Mouse (Mus musculus) liver, embryonic 14.5 days (tissue): ENCODE results near the gene Gabarapl2. TPM values are rescaled to one million over a fixed set of nuclear protein-coding genes. Genes with fewer than 3 reads are reported as not detected.
A peak's percentile ranks its signal among the peaks of the same experiment; 100 is the strongest.

Experiments used
- ATAC-seq: fragments of 200-750 bp; cut with Nextera tagmentation; 2 replicates; pipeline ENCODE4 v1.8.0; 2017; ENCODE audit warnings: moderate number of reproducible peaks, mild to moderate bottlenecking, moderate library complexity; ENCODE audit not compliant: insufficient read depth
- DNase-seq, 3 experiments: peaks; one replicate each; pipeline ENCODE4 v3.0.0-alpha.2; 2012 to 2013; ENCODE audit warnings: low read depth in 3 of 3, low spot score in 3 of 3
- H3K27ac ChIP-seq: fragments of 300-500 bp; sonication (generic); 2 replicates; pipeline ENCODE4 v1.5.1; 2014; ENCODE audit warnings: moderate library complexity, mild to moderate bottlenecking, control low read depth, inconsistent platforms
- H3K27me3 ChIP-seq: fragments of 300-500 bp; sonication (generic); 2 replicates; pipeline ENCODE4 v1.6.1; 2014; ENCODE audit warnings: mild to moderate bottlenecking, low read length, moderate library complexity; ENCODE audit not compliant: control insufficient read depth, insufficient read depth
- H3K36me3 ChIP-seq: fragments of 300-500 bp; sonication (generic); replicated peaks from 2 replicates; pipeline ENCODE4 v1.6.1; 2014; ENCODE audit warnings: low read depth; ENCODE audit not compliant: control insufficient read depth, insufficient read depth
- H3K4me1 ChIP-seq, 2 experiments: fragments of 200-500 bp in 1 of 2; fragments of 300-500 bp in 1 of 2; sonication (generic) in 1 of 2; replicated peaks; 2 replicates each; pipeline ENCODE4 v1.6.1; 2012 to 2014; ENCODE audit warnings: antibody characterized with exemption in 1 of 2, inconsistent platforms in 1 of 2, low read length in 1 of 2; ENCODE audit not compliant: control insufficient read depth in 2 of 2, insufficient read depth in 2 of 2
- H3K4me2 ChIP-seq: fragments of 300-500 bp; sonication (generic); 2 replicates; pipeline ENCODE4 v1.6.1; 2014; ENCODE audit warnings: low read depth, mild to moderate bottlenecking, control low read depth, moderate library complexity
- H3K4me3 ChIP-seq, 2 experiments: fragments of 200-500 bp in 1 of 2; fragments of 300-500 bp in 1 of 2; sonication (generic) in 1 of 2; 2 replicates each; pipeline ENCODE4 v1.5.1; 2012 to 2014; ENCODE audit warnings: low read depth in 2 of 2, low read length in 2 of 2, mild to moderate bottlenecking in 2 of 2, control low read depth in 1 of 2, inconsistent platforms in 1 of 2, moderate library complexity in 1 of 2; ENCODE audit not compliant: insufficient read depth in 1 of 2
- H3K9ac ChIP-seq: fragments of 300-500 bp; sonication (generic); replicated peaks from 2 replicates; pipeline ENCODE4 v1.6.1; 2014; ENCODE audit warnings: mild to moderate bottlenecking, control low read depth, moderate library complexity
- H3K9me3 ChIP-seq: fragments of 300-500 bp; sonication (generic); 2 replicates; pipeline ENCODE4 v1.6.1; 2016; ENCODE audit warnings: low read length, mixed read lengths; ENCODE audit not compliant: control insufficient read depth
- CTCF ChIP-seq: IDR thresholded peaks from 2 replicates; pipeline ENCODE4 v1.5.1; 2016; ENCODE audit warnings: antibody characterized with exemption, low read depth, control low read depth
- EP300 ChIP-seq: IDR thresholded peaks from 2 replicates; pipeline ENCODE4 v1.6.1; 2016; ENCODE audit warnings: antibody characterized with exemption, low read depth
- WGBS: fragments of 180-500 bp; shearing (Covaris S2); extraction: QIAGEN DNeasy Blood & Tissue Kit; methylation state at CpG from one replicate; pipeline ENCODE4 v1.1.7; 2014; ENCODE audit not compliant: insufficient replicate concordance; 5-methylcytosine and 5-hydroxymethylcytosine counted together
- polyA plus RNA-seq, 2 experiments: library from polyadenylated mRNA; depleted of rRNA in 1 of 2; stranded (reverse) in 1 of 2; unstranded in 1 of 2; fragments of >200 nt; fragmentation: Nextera tagmentation in 1 of 2; extraction: Ambion mirVana in 1 of 2; gene quantifications; 2 replicates each; pipeline versions ENCODE4 v1.2.1 to v1.2.3; 2012 to 2014

The Gabarapl2 gene
- polyA plus RNA-seq, 2 experiments, result 50.5 to 184 TPM

DNA sequence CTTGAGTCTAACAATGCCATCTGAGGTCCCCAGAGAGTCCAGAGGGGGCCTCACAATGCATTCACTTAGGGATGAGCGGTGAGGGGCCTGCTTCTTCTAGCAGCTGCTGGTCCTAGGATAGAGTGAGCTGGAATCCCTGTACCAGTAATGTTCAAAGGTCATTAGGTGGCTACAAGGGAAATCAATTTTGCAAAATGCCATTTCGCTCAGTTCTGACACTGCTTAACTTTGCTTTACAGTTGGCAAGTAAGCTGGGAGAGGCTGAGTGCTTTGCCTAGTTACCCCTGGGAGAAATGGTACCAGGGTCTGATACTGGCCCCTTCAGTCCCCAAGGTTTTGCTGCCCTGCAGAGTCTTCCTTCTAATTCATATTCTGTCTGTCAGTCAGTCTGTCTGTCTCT lies 35.2 kb downstream of the Gabarapl2 start:
- WGBS, result 83% methylated on average over 2 of the region's 2 CpGs
- no peak overlapping the region for H3K27ac ChIP-seq
- H3K4me1 ChIP-seq, result peaks cover 0 to 8% of the 10 kb centered on the region in 2 experiments; a peak in 2 of 4 replicates
- H3K4me2 ChIP-seq, result no peak overlapping the region
- H3K9me3 ChIP-seq, result no peaks in the 10 kb centered on the region
- ATAC-seq (no peak), DNase-seq (no peak)
- H3K27me3 ChIP-seq, result no peaks in the 10 kb centered on the region
- TF ChIP-seq CTCF, result no peak
- no peak for TF ChIP-seq EP300
- peaks cover 3% of the 10 kb centered on the region for H3K36me3 ChIP-seq
- no peak overlapping the region for H3K9ac ChIP-seq
- H3K4me3 ChIP-seq, result no peak overlapping the region

DNA sequence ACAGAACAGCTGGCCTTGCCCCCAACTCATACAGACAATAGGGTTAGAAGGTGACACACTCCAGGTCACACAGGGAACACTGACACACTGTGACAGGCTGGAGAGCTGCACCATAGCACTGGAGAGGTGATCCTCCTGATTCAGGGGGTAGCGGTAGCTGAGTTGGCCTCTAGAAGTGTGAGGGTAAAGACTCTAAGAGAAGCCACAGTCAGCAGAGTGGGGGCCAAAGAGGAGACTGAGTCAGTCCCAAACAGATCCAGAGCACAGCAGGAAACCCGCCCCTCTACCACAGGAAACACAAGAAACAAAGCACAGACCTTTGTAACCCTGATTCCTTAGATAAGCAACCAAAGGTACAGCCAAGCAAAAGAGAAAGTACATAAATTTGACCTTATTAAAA lies 35.8 kb downstream of the Gabarapl2 start:
- Histone ChIP-seq H3K27ac (no peak overlapping the region), H3K36me3 (peaks cover 3% of the 10 kb centered on the region), H3K9ac (no peak overlapping the region), H3K4me1 (peaks cover 0 to 8% of the 10 kb centered on the region in 2 experiments; a peak in 2 of 4 replicates), H3K4me3 (no peak overlapping the region), H3K9me3 (no peaks in the 10 kb centered on the region), H3K27me3 (no peaks in the 10 kb centered on the region), H3K4me2 (no peak overlapping the region)
- TF ChIP-seq EP300, result no peak
- ATAC-seq, result no peak
- no peak for DNase-seq
- WGBS, result 68% methylated on average over 2 of the region's 2 CpGs

DNA sequence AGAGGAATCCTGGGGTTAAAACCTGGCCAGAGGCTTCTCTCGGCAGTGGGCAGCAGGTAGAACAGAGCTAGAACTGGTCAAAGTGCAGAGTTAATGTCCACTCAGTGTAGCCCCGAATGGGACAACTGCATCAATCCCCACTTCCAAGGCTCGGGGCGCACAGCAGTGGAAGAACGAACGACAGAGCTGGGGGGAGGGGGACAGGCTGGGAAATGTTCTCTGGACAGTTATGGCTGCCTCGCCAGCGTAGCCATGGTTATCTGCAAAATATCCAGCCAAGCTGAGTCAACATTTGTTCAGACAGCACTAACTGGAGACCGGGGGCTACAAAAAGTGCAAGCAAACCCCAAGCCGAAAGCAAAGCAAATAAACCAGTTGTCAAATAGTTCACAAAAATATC lies 37.6 kb downstream of the Gabarapl2 start:
- no peak for TF ChIP-seq CTCF
- no peak for TF ChIP-seq EP300
- Histone ChIP-seq H3K9ac (no peak overlapping the region), H3K27me3 (no peaks in the 10 kb centered on the region), H3K4me1 (peaks cover 0 to 8% of the 10 kb centered on the region in 2 experiments; a peak in 2 of 4 replicates), H3K27ac (no peak overlapping the region), H3K36me3 (peaks cover 3% of the 10 kb centered on the region), H3K4me3 (no peak overlapping the region), H3K4me2 (no peak overlapping the region), H3K9me3 (no peaks in the 10 kb centered on the region)
- no peak for DNase-seq
- 72% methylated on average over 10 of the region's 10 CpGs for WGBS
- ATAC-seq, result peak; percentile 22; the same call in 1 of the 2 replicates

DNA sequence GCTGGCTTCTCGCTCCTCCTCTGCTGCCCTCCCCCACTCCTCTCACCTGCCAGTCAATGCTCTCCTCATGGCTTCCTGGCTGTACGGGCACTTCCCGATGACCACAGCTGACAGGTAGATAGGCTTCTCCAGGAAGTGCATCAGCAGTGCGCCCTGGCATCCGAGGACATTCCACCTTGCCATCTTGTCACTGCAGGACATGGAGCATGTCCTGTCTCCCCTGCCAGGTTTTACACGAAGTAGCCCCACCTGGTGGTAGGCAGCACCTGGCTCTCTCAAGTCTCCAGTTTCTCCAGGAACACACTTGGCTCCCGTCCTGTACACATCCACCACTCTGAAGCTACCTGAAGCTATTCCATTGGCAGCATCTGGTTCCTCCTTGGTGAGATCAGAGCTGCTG lies 41.6 kb downstream of the Gabarapl2 start:
- Histone ChIP-seq H3K4me1 (no peaks in the 10 kb centered on the region), H3K27me3 (no peaks in the 10 kb centered on the region), H3K4me3 (no peak overlapping the region), H3K27ac (no peak overlapping the region), H3K9ac (no peak overlapping the region), H3K9me3 (no peaks in the 10 kb centered on the region), H3K4me2 (no peak overlapping the region), H3K36me3 (no peaks in the 10 kb centered on the region; the same call in none of the 2 replicates)
- ATAC-seq, result no peak
- DNase-seq, result no peak
- 67% methylated on average over 7 of the region's 7 CpGs for WGBS
- peak; percentile 62 for TF ChIP-seq CTCF
- no peak for TF ChIP-seq EP300

DNA sequence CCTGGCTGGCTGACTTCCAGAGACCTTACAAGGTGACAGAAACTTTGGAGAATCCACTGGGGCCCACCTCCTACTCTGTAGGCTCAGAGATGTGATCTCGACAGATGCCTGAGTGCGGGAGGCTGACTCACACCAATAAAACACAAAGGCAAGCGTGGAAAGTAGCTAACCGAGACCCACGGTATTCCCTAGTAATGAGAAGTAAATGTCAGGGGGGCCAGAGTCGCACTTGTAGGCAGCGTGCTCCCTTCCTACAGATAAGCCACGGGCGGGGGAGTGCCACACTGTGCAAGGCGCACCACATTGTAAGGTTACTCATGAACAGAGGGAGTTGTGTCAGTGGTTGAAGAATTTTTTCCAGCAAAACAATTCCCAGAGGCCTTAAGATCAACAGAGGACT lies 44.0 kb downstream of the Gabarapl2 start:
- H3K4me3 ChIP-seq, result no peak overlapping the region
- no peaks in the 10 kb centered on the region; the same call in none of the 2 replicates for H3K36me3 ChIP-seq
- H3K9me3 ChIP-seq, result no peaks in the 10 kb centered on the region
- TF ChIP-seq CTCF (no peak), EP300 (no peak)
- no peaks in the 10 kb centered on the region for H3K27me3 ChIP-seq
- no peak overlapping the region for H3K27ac ChIP-seq
- ATAC-seq (no peak), DNase-seq (no peak)
- 48% methylated on average over 10 of the region's 10 CpGs for WGBS
- no peak overlapping the region for H3K4me2 ChIP-seq
- H3K4me1 ChIP-seq, result no peaks in the 10 kb centered on the region
- no peak overlapping the region for H3K9ac ChIP-seq
